ENCODE assay signal across 17 mouse cellular contexts in the genomic region with DNA sequence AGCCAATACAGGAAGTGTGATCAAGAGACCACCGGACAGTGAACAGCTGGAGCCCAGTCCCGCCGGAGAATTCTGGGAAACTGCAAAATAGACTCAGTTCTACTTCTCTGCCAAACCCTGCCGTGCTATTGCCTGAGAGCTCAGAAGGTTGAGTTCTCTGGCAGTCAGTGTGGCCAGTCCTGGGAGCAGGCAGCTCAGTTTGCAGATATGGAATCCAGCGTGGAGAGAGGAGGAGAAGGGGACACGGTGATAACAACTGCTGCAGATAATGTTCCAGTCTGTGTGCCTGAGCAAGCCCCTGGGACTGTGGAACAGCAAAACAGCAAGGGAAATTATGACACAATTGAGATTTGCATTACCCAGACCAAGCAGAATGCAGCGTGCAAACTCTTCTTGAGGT. TPM values are rescaled to one million over a fixed set of nuclear protein-coding genes. Genes with fewer than 3 reads are reported as not detected.
DNase-seq lines count a peak whose midpoint lies in the region; ATAC-seq and TF ChIP-seq lines count a peak whose summit lies in the region.
"Had no signal": no experiment of that assay in that cellular context is flagged by ENCODE, and none has a peak within 500 bp of the region (broad histone marks: within the 10 kb centered on the region; RNA-seq: fewer than 3 reads in every experiment).

No protein-coding gene starts in this region.

- H3K36me3 ChIP-seq in CH12.LX (replicated peaks in 1 of 2; ENCODE audit: control insufficient read depth in 1 of 2, insufficient read depth in 1 of 2, low read length in 1 of 2) = no peaks in the 10 kb centered on the region
- no peaks in the 10 kb centered on the region for H3K36me3 ChIP-seq in forebrain, embryonic 16.5 days (ENCODE audit: control insufficient read depth, insufficient read depth)
- no peaks in the 10 kb centered on the region for H3K36me3 ChIP-seq in stomach, postnatal 0 days (ENCODE audit: control insufficient read depth, insufficient read depth, low read length)
- H3K36me3 ChIP-seq: liver, embryonic 13.5 days had no signal

- H3K9ac ChIP-seq in CH12.LX (ENCODE audit: insufficient read depth, low read depth) = no peak overlapping the region
- H3K9ac ChIP-seq in forebrain, embryonic 16.5 days (replicated peaks; ENCODE audit: low read depth, low read length) = no peak overlapping the region
- no peak overlapping the region for H3K9ac ChIP-seq in stomach, postnatal 0 days (ENCODE audit: low read length)
- H3K9ac ChIP-seq: liver, embryonic 13.5 days had no signal

- 86% methylated on average over 7 of the region's 7 CpGs for WGBS in forebrain, embryonic 16.5 days
- WGBS in stomach, postnatal 0 days = 49% methylated on average over 7 of the region's 7 CpGs

- in situ Hi-C loops in CH12.LX (cut with MboI; ENCODE audit: low pct_ligation_motif_present, low pct_unique_long_range_greater_than_20kb, low sequenced_read_pairs) = no loop called here

- dilution Hi-C loops in CH12.LX (cut with MboI; ENCODE audit: extremely low pct_ligation_motif_present, extremely low pct_unique_long_range_greater_than_20kb, low sequenced_read_pairs) = no loop called here

- no peaks in the 10 kb centered on the region for H3K79me2 ChIP-seq in CH12.LX (replicated peaks; ENCODE audit: control insufficient read depth, extremely low read depth, insufficient read depth, poor library complexity, severe bottlenecking)

- intact Hi-C loops in gastrocnemius, adult 2 months (cut with DNase I) = no loop called here
- intact Hi-C loops in heart, postnatal 14 days (cut with DNase I) = no loop called here

- peaks cover 18% of the 10 kb centered on the region for H3K27me3 ChIP-seq in CH12.LX (replicated peaks)
- no peaks in the 10 kb centered on the region for H3K27me3 ChIP-seq in forebrain, embryonic 16.5 days (replicated peaks; ENCODE audit: control insufficient read depth, insufficient read depth, low read length)
- no peaks in the 10 kb centered on the region for H3K27me3 ChIP-seq in stomach, postnatal 0 days (ENCODE audit: control insufficient read depth, insufficient read depth, low read length)
- H3K27me3 ChIP-seq: liver, embryonic 13.5 days had no signal

- no peak for TF ChIP-seq RAD21 in CH12.LX (IDR thresholded peaks at IDR 0.05; ENCODE audit: low read depth, low read length)

- TF ChIP-seq EP300 in CH12.LX (IDR thresholded peaks at IDR 0.05; ENCODE audit: low read length) = peak; percentile 68
- TF ChIP-seq EP300 in stomach, postnatal 0 days (optimal IDR thresholded peaks at IDR 0.05) = no peak

- ATAC-seq in forebrain, embryonic 16.5 days = no peak
- ATAC-seq in stomach, postnatal 0 days (ENCODE audit: low FRiP score, low TSS enrichment) = no peak
- ATAC-seq: hindbrain, postnatal 0 days had no signal

- no peaks in the 10 kb centered on the region for H3K9me3 ChIP-seq in CH12.LX (replicated peaks; ENCODE audit: low read length)
- no peaks in the 10 kb centered on the region for H3K9me3 ChIP-seq in forebrain, embryonic 16.5 days (ENCODE audit: control insufficient read depth, low read length)
- H3K9me3 ChIP-seq in stomach, postnatal 0 days (ENCODE audit: control insufficient read depth, low read length) = no peaks in the 10 kb centered on the region
- H3K9me3 ChIP-seq: liver, embryonic 13.5 days had no signal

- TF ChIP-seq POLR2A in CH12.LX (IDR thresholded peaks at IDR 0.05; ENCODE audit: low read depth, low read length) = no peak

- peak overlapping the region; percentile 92 for H3K4me2 ChIP-seq in CH12.LX (ENCODE audit: insufficient read depth, low read depth, poor library complexity, severe bottlenecking)
- no peak overlapping the region for H3K4me2 ChIP-seq in forebrain, embryonic 16.5 days (ENCODE audit: low read length)
- H3K4me2 ChIP-seq in stomach, postnatal 0 days (replicated peaks; ENCODE audit: low read depth) = no peak overlapping the region
- H3K4me2 ChIP-seq: liver, embryonic 13.5 days; midbrain, embryonic 11.5 days had no signal

- no peak overlapping the region for H3K27ac ChIP-seq in gastrocnemius, adult 2 months
- H3K27ac ChIP-seq in CH12.LX (ENCODE audit: insufficient read depth, low read depth) = no peak overlapping the region
- H3K27ac ChIP-seq in forebrain, embryonic 16.5 days (ENCODE audit: low read length) = no peak overlapping the region
- no peak overlapping the region for H3K27ac ChIP-seq in stomach, postnatal 0 days (replicated peaks)
- H3K27ac ChIP-seq: hindbrain, postnatal 0 days; liver, embryonic 13.5 days had no signal

- H3K4me1 ChIP-seq in CH12.LX (ENCODE audit: control insufficient read depth in 1 of 2, insufficient read depth in 2 of 2) = peaks cover 5 to 11% of the 10 kb centered on the region in 2 experiments
- H3K4me1 ChIP-seq in forebrain, embryonic 16.5 days (replicated peaks; ENCODE audit: control insufficient read depth, insufficient read depth, low read length) = no peaks in the 10 kb centered on the region
- H3K4me1 ChIP-seq in stomach, postnatal 0 days (replicated peaks; ENCODE audit: control insufficient read depth, insufficient read depth) = no peaks in the 10 kb centered on the region
- H3K4me1 ChIP-seq: liver, embryonic 13.5 days had no signal

- no peak for TF ChIP-seq CTCF in gastrocnemius, adult 2 months (IDR thresholded peaks at IDR 0.05)
- TF ChIP-seq CTCF in CH12.LX (conservative IDR thresholded peaks at IDR 0.05 in 1 of 2, IDR thresholded peaks at IDR 0.05 in 1 of 2; ENCODE audit: low read depth in 2 of 2, low read length in 2 of 2) = no peak
- TF ChIP-seq CTCF in stomach, postnatal 0 days (IDR thresholded peaks at IDR 0.05; ENCODE audit: low read depth) = no peak

- peak overlapping the region; percentile 47 for H3K4me3 ChIP-seq in gastrocnemius, adult 2 months
- H3K4me3 ChIP-seq in CH12.LX (replicated peaks in 1 of 3; ENCODE audit: low read depth in 2 of 3, low read length in 2 of 3, poor library complexity in 1 of 3) = peak overlapping the region in 1 of 3 experiments; percentile 8
- no peak overlapping the region for H3K4me3 ChIP-seq in forebrain, embryonic 16.5 days (replicated peaks; ENCODE audit: low read length)
- H3K4me3 ChIP-seq in stomach, postnatal 0 days (ENCODE audit: low read depth, low read length) = no peak overlapping the region
- H3K4me3 ChIP-seq: liver, embryonic 13.5 days had no signal

- DNase-seq in gastrocnemius, adult 2 months = peak; percentile 44
- DNase-seq in gastrocnemius, postnatal 10 days = no peak
- DNase-seq in CH12.LX (ENCODE audit: extremely low read depth) = peak; percentile 17
- DNase-seq in heart, adult 8-10 months (ENCODE audit: low spot score) = peak; percentile 38
- DNase-seq in heart, postnatal 14 days = peak; percentile 37 to 41
- no peak for DNase-seq in stomach, postnatal 0 days (ENCODE audit: low spot score)
- no peak for DNase-seq in urinary bladder, adult 18-20 months (ENCODE audit: low spot score in 2 of 2)
- DNase-seq: cerebellum, adult 8-10 months; liver, embryonic 13.5 days; lung, postnatal 14 days; thymus, adult 18-20 months had no signal

TF ChIP-seq in CH12.LX, 34 proteins besides CTCF, POLR2A, EP300 and RAD21:
- TF ChIP-seq MAFK (IDR thresholded peaks at IDR 0.05; ENCODE audit: insufficient replicate concordance, low read length) (no peak), IRF4 (IDR thresholded peaks at IDR 0.05; ENCODE audit: low read depth, low read length) (0 out of 2 replicates have a peak, but pooled peaks have one; percentile 17), RCOR1 (conservative IDR thresholded peaks at IDR 0.05; ENCODE audit: low read depth, low read length) (no peak), CHD2 (IDR thresholded peaks at IDR 0.05; ENCODE audit: low read length) (peak; percentile 22; the same call in 1 of the 2 replicates), JUND (conservative IDR thresholded peaks at IDR 0.05; ENCODE audit: low read depth, low read length) (peak; percentile 51; the same call in 1 of the 2 replicates), BHLHE40 (IDR thresholded peaks at IDR 0.05; ENCODE audit: low read depth, low read length) (0 out of 2 replicates have a peak, but pooled peaks have one; percentile 13), SMC3 (IDR thresholded peaks at IDR 0.05; ENCODE audit: low read depth, low read length) (no peak), JUN (IDR thresholded peaks at IDR 0.05; ENCODE audit: insufficient read depth, low read depth, low read length) (peak; percentile 59), GABPA (IDR thresholded peaks at IDR 0.05; ENCODE audit: insufficient replicate concordance, low read depth, low read length) (no peak), MAZ (IDR thresholded peaks at IDR 0.05; ENCODE audit: low read depth, low read length) (no peak), KAT2A (IDR thresholded peaks at IDR 0.05; ENCODE audit: insufficient replicate concordance, low read length) (no peak), MAX (IDR thresholded peaks at IDR 0.05; ENCODE audit: low read length) (peak; percentile 49; the same call in 1 of the 2 replicates), ETS1 (conservative IDR thresholded peaks at IDR 0.05; ENCODE audit: low read depth, low read length) (0 out of 2 replicates have a peak, but pooled peaks have one; percentile 18), ZC3H11A (IDR thresholded peaks at IDR 0.05; ENCODE audit: low read depth, low read length) (no peak)
TF ChIP-seq in CH12.LX: peak in this region for 7.

RNA-seq across cellular contexts. Expression of a gene that starts 7.6 kb away (rescaled TPM):
- total RNA-seq in gastrocnemius, adult 2 months (2021) = 1 to 10 TPM; 1.5 to 1.9 TPM
- total RNA-seq in gastrocnemius, postnatal 10 days (2021) = 10 to 100 TPM; 32.5 to 45.0 TPM
- total RNA-seq in CH12.LX (2012; rRNA removed) (not detected in 2 replicates), CH12.LX (2014; rRNA removed) (not detected in 2 replicates)
- not detected in 2 replicates for polyA plus RNA-seq in CH12.LX (2012; ENCODE audit: insufficient read length, low read depth)
- total RNA-seq in heart, adult 8-10 months (2022) = 1 to 10 TPM; 2.3 to 4.3 (median 3.4) TPM
- 10 to 100 TPM; 10.4 to 10.5 TPM for total RNA-seq in heart, postnatal 14 days (2021)
- 0.04 TPM in 2 replicates for polyA plus RNA-seq in forebrain, embryonic 16.5 days (2015; fragmentation: Nextera tagmentation; extraction: Ambion mirVana)
- 0.18 and 0.29 TPM in 2 replicates for polyA plus RNA-seq in stomach, postnatal 0 days (2015; fragmentation: Nextera tagmentation; extraction: Ambion mirVana)
- total RNA-seq: MEL had no signal
- polyA plus RNA-seq: C2C12; forebrain, embryonic 11.5 days had no signal

Comparison
In these comparisons a context has a peak if more than half of its experiments do, and no peak if none do; other contexts are left out.
1. DNase-seq: peak in gastrocnemius, adult 2 months (single experiment), CH12.LX (single experiment), heart, adult 8-10 months (single experiment) and heart, postnatal 14 days (2 of 2); none in gastrocnemius, postnatal 10 days (single experiment), stomach, postnatal 0 days (single experiment) and urinary bladder, adult 18-20 months (0 of 2).